Mouse (Mus musculus) lung, embryonic 14.5 days (tissue): ENCODE measurements at regions not wholly inside any gene's neighbourhood (a gene's known extent, or its start where the extent isn't known, plus 50 kb on each side); places are given as distances from the start of the nearest gene placed in this dataset.
A peak's percentile ranks its signal among the peaks of the same experiment; 100 is the strongest.

Experiments
- ATAC-seq: fragments of 200-750 bp; cut with Nextera tagmentation; 2 replicates; pipeline ENCODE4 v1.8.0; 2017; ENCODE audit warnings: mild to moderate bottlenecking, moderate TSS enrichment, moderate library complexity; ENCODE audit not compliant: insufficient read depth
- DNase-seq: peaks from one replicate; pipeline ENCODE4 v3.0.0-alpha.2; 2015
- H3K27ac ChIP-seq: fragments of 300-500 bp; sonication (generic); 2 replicates; pipeline ENCODE4 v1.5.1; 2014; ENCODE audit warnings: low read depth, mild to moderate bottlenecking, moderate library complexity
- H3K27me3 ChIP-seq: fragments of 300-500 bp; sonication (generic); 2 replicates; pipeline ENCODE4 v1.6.1; 2014; ENCODE audit warnings: low read length, control low read depth; ENCODE audit not compliant: insufficient read depth
- H3K36me3 ChIP-seq: fragments of 300-500 bp; sonication (generic); 2 replicates; pipeline ENCODE4 v1.6.1; 2014; ENCODE audit warnings: control low read depth; ENCODE audit not compliant: insufficient read depth
- H3K4me1 ChIP-seq: fragments of 300-500 bp; sonication (generic); 2 replicates; pipeline ENCODE4 v1.6.1; 2014; ENCODE audit warnings: antibody characterized with exemption, control low read depth; ENCODE audit not compliant: insufficient read depth
- H3K4me2 ChIP-seq: fragments of 300-500 bp; sonication (generic); 2 replicates; pipeline ENCODE4 v1.6.1; 2014; ENCODE audit warnings: mild to moderate bottlenecking
- H3K4me3 ChIP-seq: fragments of 300-500 bp; sonication (generic); 2 replicates; pipeline ENCODE4 v1.5.1; 2014; ENCODE audit warnings: low read depth, low read length
- H3K9ac ChIP-seq: fragments of 300-500 bp; sonication (generic); 2 replicates; pipeline ENCODE4 v1.6.1; 2014
- H3K9me3 ChIP-seq: fragments of 300-500 bp; sonication (generic); 2 replicates; pipeline ENCODE4 v1.6.1; 2016; ENCODE audit warnings: low read depth, low read length, control low read depth
- CTCF ChIP-seq: IDR thresholded peaks from 2 replicates; pipeline ENCODE4 v1.5.1; 2016; ENCODE audit warnings: antibody characterized with exemption, low read depth
- WGBS: fragments of 180-500 bp; shearing (Covaris S2); extraction: QIAGEN DNeasy Blood & Tissue Kit; methylation state at CpG from one replicate; pipeline ENCODE4 v1.1.7; 2014; 5-methylcytosine and 5-hydroxymethylcytosine counted together

GRCm38 (mm10) chr6:103236896-103237295 lies 273.5 kb upstream of the Chl1 start:
- H3K4me1 ChIP-seq = no peaks in the 10 kb centered on the region
- no peak overlapping the region for H3K27ac ChIP-seq
- no peaks in the 10 kb centered on the region for H3K27me3 ChIP-seq
- no peaks in the 10 kb centered on the region for H3K9me3 ChIP-seq
- no peak overlapping the region for H3K4me3 ChIP-seq
- H3K9ac ChIP-seq = no peak overlapping the region
- no peak for ATAC-seq
- no peak for DNase-seq
- TF ChIP-seq CTCF = no peak
- no peak overlapping the region for H3K4me2 ChIP-seq
- H3K36me3 ChIP-seq = no peaks in the 10 kb centered on the region

- Histone ChIP-seq H3K36me3 (no peaks in the 10 kb centered on the region), H3K4me1 (no peaks in the 10 kb centered on the region), H3K4me3 (no peak overlapping the region), H3K27ac (no peak overlapping the region), H3K4me2 (no peak overlapping the region), H3K9ac (no peak overlapping the region), H3K9me3 (no peaks in the 10 kb centered on the region), H3K27me3 (no peaks in the 10 kb centered on the region)
- 79% methylated on average over 5 of the region's 5 CpGs for WGBS
- no peak for ATAC-seq
- TF ChIP-seq CTCF = no peak
- DNase-seq = no peak
Observed at GRCm38 (mm10) chr6:103268984-103269383, 241.4 kb upstream of the Chl1 start.

GRCm38 (mm10) chr6:103272216-103272615 lies 238.2 kb upstream of the Chl1 start:
- DNase-seq (peak; percentile 4), ATAC-seq (peak; percentile 35; the same call in 1 of the 2 replicates)
- Histone ChIP-seq H3K4me3 (no peak overlapping the region), H3K27me3 (no peaks in the 10 kb centered on the region), H3K4me1 (no peaks in the 10 kb centered on the region), H3K27ac (no peak overlapping the region), H3K4me2 (no peak overlapping the region), H3K36me3 (no peaks in the 10 kb centered on the region), H3K9me3 (no peaks in the 10 kb centered on the region), H3K9ac (no peak overlapping the region)
- WGBS = 68% methylated on average over 3 of the region's 3 CpGs
- no peak for TF ChIP-seq CTCF

- DNase-seq (no peak), ATAC-seq (no peak)
- no peak overlapping the region for H3K4me2 ChIP-seq
- H3K27me3 ChIP-seq = no peaks in the 10 kb centered on the region
- H3K36me3 ChIP-seq = no peaks in the 10 kb centered on the region
- H3K4me3 ChIP-seq = no peak overlapping the region
- H3K27ac ChIP-seq = no peak overlapping the region
- 64% methylated on average over 4 of the region's 4 CpGs for WGBS
- H3K4me1 ChIP-seq = no peaks in the 10 kb centered on the region
- no peaks in the 10 kb centered on the region for H3K9me3 ChIP-seq
- TF ChIP-seq CTCF = no peak
- no peak overlapping the region for H3K9ac ChIP-seq
Observed at GRCm38 (mm10) chr6:103275071-103275470, 235.3 kb upstream of the Chl1 start.

- H3K27ac ChIP-seq = no peak overlapping the region
- no peaks in the 10 kb centered on the region for H3K4me1 ChIP-seq
- H3K27me3 ChIP-seq = no peaks in the 10 kb centered on the region
- H3K4me2 ChIP-seq = no peak overlapping the region
- no peak for ATAC-seq
- peak; percentile 73 for DNase-seq
- WGBS = 10% methylated on average over 2 of the region's 2 CpGs
- no peak overlapping the region for H3K4me3 ChIP-seq
- no peak overlapping the region for H3K9ac ChIP-seq
- TF ChIP-seq CTCF = peak; percentile 56
- H3K9me3 ChIP-seq = no peaks in the 10 kb centered on the region
- H3K36me3 ChIP-seq = no peaks in the 10 kb centered on the region
Observed at GRCm38 (mm10) chr6:103275476-103275875, 234.9 kb upstream of the Chl1 start.

- WGBS = 82% methylated on average over 6 of the region's 6 CpGs
Observed at GRCm38 (mm10) chr6:103296015-103296414, 214.4 kb upstream of the Chl1 start.

GRCm38 (mm10) chr6:103306420-103307249 lies 203.8 kb upstream of the Chl1 start:
- H3K9me3 ChIP-seq = no peaks in the 10 kb centered on the region
- H3K36me3 ChIP-seq = no peaks in the 10 kb centered on the region
- H3K9ac ChIP-seq = no peak overlapping the region
- ATAC-seq (peak; percentile 63), DNase-seq (peak; percentile 88)
- peak; percentile 76 for TF ChIP-seq CTCF
- no peak overlapping the region for H3K4me2 ChIP-seq
- WGBS = 42% methylated on average over 8 of the region's 8 CpGs
- H3K4me3 ChIP-seq = no peak overlapping the region
- H3K27ac ChIP-seq = no peak overlapping the region
- H3K27me3 ChIP-seq = no peaks in the 10 kb centered on the region
- no peaks in the 10 kb centered on the region for H3K4me1 ChIP-seq

More at GRCm38 (mm10) chr6:103296015-103296414, 214.4 kb upstream of the Chl1 start:
- Histone ChIP-seq H3K27ac (no peak overlapping the region), H3K4me2 (no peak overlapping the region), H3K4me3 (no peak overlapping the region), H3K9me3 (no peaks in the 10 kb centered on the region), H3K27me3 (no peaks in the 10 kb centered on the region), H3K9ac (no peak overlapping the region), H3K36me3 (no peaks in the 10 kb centered on the region), H3K4me1 (no peaks in the 10 kb centered on the region)
- peak; percentile 19; the same call in 1 of the 2 replicates for TF ChIP-seq CTCF
- no peak for ATAC-seq
- DNase-seq = peak; percentile 43

- 26% methylated on average over 3 of the region's 3 CpGs for WGBS
- Histone ChIP-seq H3K9me3 (no peaks in the 10 kb centered on the region), H3K4me3 (no peak overlapping the region), H3K4me2 (no peak overlapping the region), H3K27ac (no peak overlapping the region), H3K27me3 (no peaks in the 10 kb centered on the region), H3K36me3 (no peaks in the 10 kb centered on the region), H3K9ac (no peak overlapping the region), H3K4me1 (no peaks in the 10 kb centered on the region)
- TF ChIP-seq CTCF = no peak
- ATAC-seq (peak; percentile 60; the same call in 1 of the 2 replicates), DNase-seq (no peak)
Observed at GRCm38 (mm10) chr6:103307250-103307580, 203.2 kb upstream of the Chl1 start.
